10 mouse cellular contexts compared by ENCODE assay signal in the genomic region with DNA sequence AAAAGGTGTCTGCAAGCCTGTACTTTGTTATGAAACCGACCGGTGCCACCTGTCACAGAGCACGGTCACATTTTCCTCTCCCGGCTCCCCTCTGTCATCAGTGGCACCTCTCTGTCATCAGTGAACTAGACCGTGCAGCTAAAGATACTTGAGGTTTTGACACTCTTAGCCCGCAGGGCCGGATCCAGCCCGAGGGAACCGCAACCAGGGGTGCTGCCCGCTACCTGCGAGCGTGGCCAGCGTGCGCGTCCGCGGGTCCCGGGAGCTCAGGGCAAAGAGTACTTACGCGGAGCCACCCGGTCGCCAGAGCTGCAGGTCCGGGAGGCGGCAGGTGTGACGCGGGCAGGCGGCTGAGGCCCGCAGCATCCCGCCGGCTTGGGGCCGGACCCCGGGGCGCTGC. TPM values are rescaled to one million over a fixed set of nuclear protein-coding genes. Genes with fewer than 3 reads are reported as not detected.
DNase-seq lines count a peak whose midpoint lies in the region; ATAC-seq and TF ChIP-seq lines count a peak whose summit lies in the region.
"Had no signal": no experiment of that assay in that cellular context is flagged by ENCODE, and none has a peak within 500 bp of the region (broad histone marks: within the 10 kb centered on the region; RNA-seq: fewer than 3 reads in every experiment).

No protein-coding gene starts in this region.

- no peak for TF ChIP-seq POLR2A in myocyte (IDR thresholded peaks at IDR 0.05; ENCODE audit: insufficient read length, low read depth)

- peaks cover 3% of the 10 kb centered on the region; the same call in 1 of the 2 replicates for H3K36me3 ChIP-seq in embryonic facial prominence, embryonic 12.5 days
- no peaks in the 10 kb centered on the region for H3K36me3 ChIP-seq in hindbrain, embryonic 11.5 days (ENCODE audit: control insufficient read depth, insufficient read depth, low read length)
- no peaks in the 10 kb centered on the region for H3K36me3 ChIP-seq in myocyte (ENCODE audit: control insufficient read depth, insufficient read depth)

- intact Hi-C loops in left cerebral cortex, postnatal 36 days (cut with DNase I), result no loop called here

- WGBS in embryonic facial prominence, embryonic 12.5 days, result under 1% methylated on average over 32 of the region's 33 CpGs
- 2% methylated on average over 32 of the region's 33 CpGs for WGBS in hindbrain, embryonic 11.5 days

- peak overlapping the region; percentile 81 for H3K27ac ChIP-seq in embryonic facial prominence, embryonic 12.5 days
- peak overlapping the region; percentile 95 for H3K27ac ChIP-seq in hindbrain, embryonic 11.5 days (ENCODE audit: low read depth, low read length)
- H3K27ac ChIP-seq: macrophage had no signal

- H3K4me3 ChIP-seq in embryonic facial prominence, embryonic 12.5 days, result peak overlapping the region; percentile 97
- peak overlapping the region; percentile 99 for H3K4me3 ChIP-seq in hindbrain, embryonic 11.5 days (ENCODE audit: low read depth, low read length)
- H3K4me3 ChIP-seq in myocyte, result peak overlapping the region; percentile 36

- no peaks in the 10 kb centered on the region for H3K9me3 ChIP-seq in embryonic facial prominence, embryonic 12.5 days
- no peaks in the 10 kb centered on the region for H3K9me3 ChIP-seq in hindbrain, embryonic 11.5 days (ENCODE audit: control insufficient read depth, low read length)

- H3K4me1 ChIP-seq in embryonic facial prominence, embryonic 12.5 days, result peaks cover 20% of the 10 kb centered on the region
- 0 out of 2 replicates have a peak, but pooled peaks cover 5% of the 10 kb centered on the region for H3K4me1 ChIP-seq in hindbrain, embryonic 11.5 days (replicated peaks; ENCODE audit: control insufficient read depth, insufficient read depth, low read length)

- peaks cover 25% of the 10 kb centered on the region for H3K79me2 ChIP-seq in myocyte (ENCODE audit: control insufficient read depth, insufficient read depth)

- peaks cover 20% of the 10 kb centered on the region for H3K27me3 ChIP-seq in embryonic facial prominence, embryonic 12.5 days
- peaks cover 7% of the 10 kb centered on the region; the same call in 1 of the 2 replicates for H3K27me3 ChIP-seq in hindbrain, embryonic 11.5 days (ENCODE audit: control insufficient read depth, insufficient read depth, low read length)
- peaks cover 8% of the 10 kb centered on the region for H3K27me3 ChIP-seq in myocyte (ENCODE audit: control insufficient read depth, insufficient read depth, insufficient read length)
- H3K27me3 ChIP-seq: Patski had no signal

- DNase-seq in gastrocnemius, adult 18-20 months (ENCODE audit: low spot score), result peak; percentile 12
- no peak for DNase-seq in gastrocnemius, adult 8-10 months (ENCODE audit: low spot score in 2 of 2)
- peak; percentile 37 for DNase-seq in MN1 (ENCODE audit: low spot score)
- DNase-seq in hindbrain, embryonic 11.5 days (ENCODE audit: low spot score), result peak; percentile 43
- DNase-seq in left cerebral cortex, postnatal 36 days (ENCODE audit: low spot score in 2 of 2), result peak; percentile 43 to 62
- DNase-seq in thymus, postnatal 10 days (ENCODE audit: low spot score in 2 of 2), result peak; percentile 29 to 31

- H3K4me2 ChIP-seq in embryonic facial prominence, embryonic 12.5 days (replicated peaks), result peak overlapping the region; percentile 98
- H3K4me2 ChIP-seq in hindbrain, embryonic 11.5 days (replicated peaks; ENCODE audit: low read depth, low read length), result peak overlapping the region; percentile 96
- peak overlapping the region; percentile 81 for H3K4me2 ChIP-seq in myocyte (ENCODE audit: low read depth)

- ATAC-seq in embryonic facial prominence, embryonic 12.5 days (ENCODE audit: insufficient number of reproducible peaks, insufficient read depth, low FRiP score, low TSS enrichment), result no peak; the same call in 1 of the 2 replicates
- ATAC-seq in hindbrain, embryonic 11.5 days (ENCODE audit: low FRiP score), result 0 out of 2 replicates have a peak, but pooled peaks have one; percentile 8

- H3K9ac ChIP-seq in embryonic facial prominence, embryonic 12.5 days, result peak overlapping the region; percentile 72
- H3K9ac ChIP-seq in hindbrain, embryonic 11.5 days (ENCODE audit: low read depth, low read length), result peak overlapping the region; percentile 78

- H3ac ChIP-seq in myocyte (ENCODE audit: control insufficient read depth, insufficient read length), result peak overlapping the region; percentile 72

TF ChIP-seq in myocyte, 11 proteins besides CTCF, POLR2A, EP300 and RAD21:
- no peak for TF ChIP-seq MYOD1 (IDR thresholded peaks at IDR 0.05; ENCODE audit: control insufficient read depth in 1 of 3, insufficient read length in 2 of 3, low read depth in 2 of 3)
- TF ChIP-seq CEBPB (IDR thresholded peaks at IDR 0.05; ENCODE audit: insufficient read depth, poor library complexity, severe bottlenecking), result no peak

RNA-seq across cellular contexts. Expression of gene Ccdc92, which starts 0.8 kb away (rescaled TPM):
- under 1 TPM; 0.30 to 0.45 TPM for total RNA-seq in gastrocnemius, adult 18-20 months (2021)
- total RNA-seq in gastrocnemius, adult 8-10 months (2022), result under 1 TPM; 0.24 to 0.51 (median 0.42) TPM
- polyA plus RNA-seq in embryonic facial prominence, embryonic 12.5 days (2016; fragmentation: Nextera tagmentation; extraction: Ambion mirVana), result 13.4 and 13.5 TPM in 2 replicates
- 14.7 and 21.1 TPM in 2 replicates for polyA plus RNA-seq in hindbrain, embryonic 11.5 days (2014; fragmentation: Nextera tagmentation; extraction: Ambion mirVana)
- total RNA-seq in left cerebral cortex, postnatal 36 days (2021), result 10 to 100 TPM; 78.5 to 84.5 TPM
- polyA plus RNA-seq in myocyte (2012; fragmentation: generic; extraction: Trizol), result 6.2 TPM
- polyA plus RNA-seq: macrophage had no signal

RNA-seq across cellular contexts. Expression of gene Zfp664, which starts 1.0 kb away (rescaled TPM):
- total RNA-seq in gastrocnemius, adult 18-20 months (2021), result 10 to 100 TPM; 15.9 to 22.7 TPM
- total RNA-seq in gastrocnemius, adult 8-10 months (2022), result 10 to 100 TPM; 14.6 to 19.9 (median 16.3) TPM
- polyA plus RNA-seq in embryonic facial prominence, embryonic 12.5 days (2016; fragmentation: Nextera tagmentation; extraction: Ambion mirVana), result 116 and 118 TPM in 2 replicates
- polyA plus RNA-seq in hindbrain, embryonic 11.5 days (2014; fragmentation: Nextera tagmentation; extraction: Ambion mirVana), result 150 and 168 TPM in 2 replicates
- total RNA-seq in left cerebral cortex, postnatal 36 days (2021), result 10 to 100 TPM; 66.0 to 71.9 TPM
- polyA plus RNA-seq in myocyte (2012; fragmentation: generic; extraction: Trizol), result 19.6 TPM

Comparison
In these comparisons a context has a peak if more than half of its experiments do, and no peak if none do; other contexts are left out.
1. DNase-seq: peak in gastrocnemius, adult 18-20 months (single experiment), MN1 (single experiment), hindbrain, embryonic 11.5 days (single experiment), left cerebral cortex, postnatal 36 days (2 of 2) and thymus, postnatal 10 days (2 of 2); none in gastrocnemius, adult 8-10 months (0 of 2).
2. H3K4me3 ChIP-seq: peak in every context shown above with its lines; median percentile 99 in hindbrain, embryonic 11.5 days; 97 in embryonic facial prominence, embryonic 12.5 days; 36 in myocyte.
3. RNA of gene Ccdc92, which starts 0.8 kb away (total RNA-seq): 78.5 to 84.5 TPM in left cerebral cortex, postnatal 36 days; 0.24 to 0.51 TPM in gastrocnemius, adult 8-10 months and 0.30 to 0.45 TPM in gastrocnemius, adult 18-20 months; every median in the first group is over 10 times any median in the second.
4. Peak in every context shown above with its lines, with median percentiles within 50 percentile points of each other: H3K4me2 ChIP-seq.